Mouse (Mus musculus) CH12.LX (cell line): ENCODE measurements around the gene Klk5.

Source experiments
- CTCF ChIP-seq, 2 experiments: IDR thresholded peaks in 1 of 2; conservative IDR thresholded peaks in 1 of 2; 2 replicates each; pipeline ENCODE4 v1.5.1; 2011 to 2012; ENCODE audit warnings: low read depth in 2 of 2, low read length in 2 of 2, improper control_type of control experiment in 1 of 2, inconsistent platforms in 1 of 2, mild to moderate bottlenecking in 1 of 2, moderate library complexity in 1 of 2
- E2F4 ChIP-seq: IDR thresholded peaks from 2 replicates; pipeline ENCODE4 v1.6.1; 2011; ENCODE audit warnings: low read depth, low read length, improper control_type of control experiment; ENCODE audit not compliant: insufficient replicate concordance
- EP300 ChIP-seq: IDR thresholded peaks from 2 replicates; pipeline ENCODE4 v1.6.1; 2011; ENCODE audit warnings: low read length, improper control_type of control experiment
- ETS1 ChIP-seq: conservative IDR thresholded peaks from 2 replicates; pipeline ENCODE4 v1.6.1; 2012; ENCODE audit warnings: low read depth, mild to moderate bottlenecking, inconsistent platforms, low read length, improper control_type of control experiment, moderate library complexity
- HCFC1 ChIP-seq: IDR thresholded peaks from 2 replicates; pipeline ENCODE4 v1.6.1; 2012; ENCODE audit warnings: low read depth, mild to moderate bottlenecking, inconsistent platforms, low read length, improper control_type of control experiment
- IRF4 ChIP-seq: IDR thresholded peaks from 2 replicates; pipeline ENCODE4 v1.6.1; 2014; ENCODE audit warnings: low read depth, mild to moderate bottlenecking, inconsistent platforms, low read length, improper control_type of control experiment
- MEF2A ChIP-seq: IDR thresholded peaks from 2 replicates; pipeline ENCODE4 v1.6.1; 2014; ENCODE audit warnings: low read depth, mild to moderate bottlenecking, inconsistent platforms, low read length, improper control_type of control experiment, borderline replicate concordance
- MXI1 ChIP-seq: IDR thresholded peaks from 2 replicates; pipeline ENCODE4 v1.6.1; 2011; ENCODE audit warnings: mild to moderate bottlenecking, low read depth, low read length, improper control_type of control experiment
- POLR2A ChIP-seq: IDR thresholded peaks from 2 replicates; pipeline ENCODE4 v1.6.1; 2011; ENCODE audit warnings: low read depth, mild to moderate bottlenecking, improper control_type of control experiment, low read length
- ZC3H11A ChIP-seq: IDR thresholded peaks from 2 replicates; pipeline ENCODE4 v1.6.1; 2012; ENCODE audit warnings: low read depth, mild to moderate bottlenecking, inconsistent platforms, low read length, improper control_type of control experiment

DNA sequence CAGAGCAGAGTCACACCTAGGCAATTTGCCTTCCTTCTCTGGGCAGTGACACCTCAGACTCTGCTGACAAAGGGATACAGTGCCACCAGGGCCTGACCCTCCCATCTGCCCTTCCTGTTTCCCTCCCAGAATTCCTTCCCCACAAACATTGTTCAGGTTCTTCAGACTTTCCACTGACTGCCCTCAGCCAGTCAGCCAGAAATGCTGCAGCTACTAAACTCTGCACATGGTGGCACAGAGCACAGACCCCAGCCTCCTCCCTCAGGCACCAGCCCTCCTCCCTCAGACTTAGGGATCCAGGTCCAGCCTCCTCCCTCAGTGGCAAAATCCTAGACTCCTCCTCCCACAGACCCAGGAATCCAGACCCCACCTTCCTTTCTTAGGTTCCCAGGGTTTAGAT, 25.0 kb upstream of the Klk5 start:
- TF ChIP-seq MEF2A (no peak), ZC3H11A (no peak), HCFC1 (no peak), E2F4 (no peak), CTCF (conservative IDR thresholded peaks at IDR 0.05 in 1 of 2, IDR thresholded peaks at IDR 0.05 in 1 of 2; ENCODE audit: low read depth in 2 of 2, low read length in 2 of 2) (no peak), IRF4 (no peak), EP300 (no peak), POLR2A (no peak), ETS1 (no peak), MXI1 (no peak)
